Mouse (Mus musculus): ENCODE measurements around the gene Tubgcp6.
A peak's percentile ranks its signal among the peaks of the same experiment; 100 is the strongest.

Gene Tubgcp6

DNA sequence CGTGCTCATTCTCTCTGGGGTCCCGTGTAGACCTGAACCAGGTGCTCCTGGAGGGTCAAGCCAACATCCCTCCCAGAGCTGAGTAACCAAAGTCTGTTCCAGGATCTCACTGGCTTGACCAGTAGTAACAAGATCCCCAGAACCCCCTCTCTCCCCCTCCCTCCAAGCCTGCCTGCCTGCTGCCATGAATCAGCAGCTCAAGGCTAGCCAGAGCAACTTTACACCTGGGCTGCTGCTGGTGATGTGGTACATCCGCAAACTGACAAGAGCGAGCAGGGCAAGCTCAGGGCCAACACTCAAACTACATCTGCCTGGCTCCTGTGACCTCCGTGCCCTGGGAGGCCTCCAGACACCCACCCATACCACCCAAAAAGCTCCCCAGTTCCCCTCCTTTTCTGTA lies 18.5 kb upstream of the Tubgcp6 start:
- DNase-seq (ENCODE audit: low spot score) = no peak

DNA sequence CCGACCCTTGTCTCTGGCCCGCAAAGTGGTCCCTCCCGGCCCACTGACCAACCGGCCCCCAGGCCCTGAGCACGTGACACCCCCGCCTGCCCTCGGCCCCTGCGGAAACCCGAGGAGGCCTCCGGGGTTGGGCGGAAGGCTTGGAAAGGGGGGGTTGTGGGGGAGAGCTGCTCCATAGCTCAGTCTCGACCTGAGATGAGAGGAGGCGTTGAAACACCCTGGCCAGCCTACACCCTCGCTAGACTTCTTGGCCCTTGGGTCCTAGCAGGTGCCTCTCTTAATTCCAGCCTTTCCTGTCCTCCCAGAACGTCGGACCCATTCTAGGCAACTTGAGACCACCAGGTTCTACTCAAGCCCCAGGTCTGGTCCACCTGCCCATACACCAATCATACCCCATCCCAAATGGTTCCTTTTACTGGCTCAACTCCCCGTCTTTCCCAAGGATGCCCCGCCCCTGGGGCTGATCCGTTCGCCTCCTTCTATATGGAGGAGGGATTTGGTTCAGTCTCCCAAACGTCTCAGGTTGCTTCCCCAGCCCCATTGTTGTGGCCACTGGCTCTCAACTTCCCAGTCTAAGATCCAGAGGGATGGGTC lies 17.8 kb upstream of the Tubgcp6 start, which contains the start of gene Mapk12:
Gene Mapk12, minus strand, starts transcription at position 45 of the 594 bp plus-strand sequence.
- DNase-seq (ENCODE audit: low spot score) = no peak

DNA sequence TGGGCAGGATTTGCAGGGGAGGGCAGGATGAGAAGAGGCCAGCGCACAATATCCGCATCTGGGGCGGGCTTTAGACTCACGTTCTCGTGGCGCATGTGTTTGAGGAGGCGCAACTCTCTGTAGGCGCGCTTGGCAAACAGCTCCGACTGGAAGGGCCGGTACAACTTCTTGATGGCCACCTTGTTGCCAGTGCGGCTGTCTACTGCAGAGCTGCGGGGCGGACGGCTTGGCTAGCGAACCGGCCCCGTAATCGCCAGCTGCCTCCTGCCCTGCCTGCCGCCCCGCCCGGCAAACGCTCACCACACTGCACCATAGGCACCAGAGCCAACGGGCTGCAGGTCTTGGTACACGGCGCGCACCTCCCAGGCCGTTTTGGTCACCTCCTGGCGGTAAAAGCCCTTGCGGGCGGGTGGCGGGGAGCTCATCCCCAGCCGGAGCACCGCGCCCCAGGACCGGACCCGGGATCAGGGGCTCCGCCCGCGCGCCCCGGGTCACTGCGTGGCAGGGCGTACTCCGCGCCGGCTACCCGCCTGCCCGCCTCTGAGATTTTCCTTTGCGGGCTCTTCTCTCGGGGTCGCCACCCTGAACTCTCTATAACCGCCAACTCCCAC lies 17.2 kb upstream of the Tubgcp6 start:
- no peak for DNase-seq (ENCODE audit: low spot score)

DNA sequence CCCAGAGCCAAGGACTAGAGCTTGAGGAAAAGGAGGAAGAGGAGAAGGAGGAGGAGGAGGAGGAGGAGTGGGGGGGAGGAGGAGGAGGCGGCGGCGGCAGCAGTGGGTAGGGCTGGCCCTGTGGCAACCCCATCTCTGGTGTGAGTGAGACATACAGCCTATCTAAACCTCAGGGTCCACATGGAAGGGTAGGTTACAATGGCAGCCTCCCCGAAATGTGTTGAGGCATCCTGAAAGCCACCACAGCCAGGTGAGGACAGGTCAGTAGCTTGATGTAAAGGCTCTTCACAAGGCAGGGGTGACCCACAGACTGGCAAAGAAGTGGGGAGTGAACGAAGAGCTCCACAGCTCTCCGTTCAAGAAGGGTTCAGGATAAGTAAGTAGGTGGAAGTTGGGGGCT lies 15.6 kb upstream of the Tubgcp6 start:
- DNase-seq (ENCODE audit: low spot score) = no peak

DNA sequence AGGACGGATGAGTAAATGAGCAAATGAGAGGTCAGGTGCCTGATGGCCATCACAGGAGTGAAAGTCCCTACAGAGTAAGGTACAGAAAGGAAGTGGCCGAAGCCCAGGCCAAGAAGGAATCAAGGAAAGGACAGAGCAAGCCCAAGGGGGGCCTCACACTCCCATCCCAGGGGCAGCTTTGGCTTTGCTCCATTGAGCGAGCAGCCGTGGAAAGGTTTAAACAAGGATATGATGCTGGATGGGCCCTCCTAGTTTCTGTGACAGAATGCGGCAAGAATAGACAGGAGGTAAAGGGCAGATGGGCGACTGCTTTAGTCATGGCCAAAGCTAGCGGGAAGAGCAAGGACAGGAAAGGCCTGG lies 15.1 kb upstream of the Tubgcp6 start:
- DNase-seq (ENCODE audit: low spot score) = no peak

DNA sequence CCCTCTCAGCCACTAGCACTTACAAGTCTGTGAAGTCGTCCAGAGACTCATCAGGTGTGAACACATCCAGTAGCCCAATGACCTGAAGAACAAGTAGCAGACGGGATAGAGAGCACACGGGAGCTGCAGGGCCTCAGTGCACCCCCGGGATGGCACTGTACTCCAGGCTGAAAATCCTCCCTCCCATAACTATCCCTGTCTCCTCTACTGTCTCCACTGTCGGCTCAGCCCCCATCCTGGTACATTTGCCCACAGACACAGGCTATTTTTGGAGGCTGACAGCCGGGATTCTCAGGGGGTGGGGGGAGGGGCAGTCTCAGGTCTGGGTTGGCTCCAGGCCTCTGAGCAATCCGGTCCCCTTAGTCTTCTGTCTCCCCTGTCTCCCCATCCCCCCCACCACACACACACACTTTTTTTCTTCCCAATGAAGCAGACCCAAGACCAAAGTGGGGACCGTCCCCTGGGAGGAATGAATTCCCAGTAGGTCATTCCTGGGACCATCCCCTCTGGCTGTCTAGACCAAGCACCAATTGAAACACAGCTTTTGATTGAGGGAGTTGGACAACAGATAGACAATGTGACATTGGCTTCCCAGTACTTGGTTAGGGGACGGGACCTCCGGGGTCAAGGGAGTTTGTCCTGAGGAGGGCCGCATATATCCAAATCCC lies 14.6 kb upstream of the Tubgcp6 start:
- no peak for DNase-seq (ENCODE audit: low spot score)

DNA sequence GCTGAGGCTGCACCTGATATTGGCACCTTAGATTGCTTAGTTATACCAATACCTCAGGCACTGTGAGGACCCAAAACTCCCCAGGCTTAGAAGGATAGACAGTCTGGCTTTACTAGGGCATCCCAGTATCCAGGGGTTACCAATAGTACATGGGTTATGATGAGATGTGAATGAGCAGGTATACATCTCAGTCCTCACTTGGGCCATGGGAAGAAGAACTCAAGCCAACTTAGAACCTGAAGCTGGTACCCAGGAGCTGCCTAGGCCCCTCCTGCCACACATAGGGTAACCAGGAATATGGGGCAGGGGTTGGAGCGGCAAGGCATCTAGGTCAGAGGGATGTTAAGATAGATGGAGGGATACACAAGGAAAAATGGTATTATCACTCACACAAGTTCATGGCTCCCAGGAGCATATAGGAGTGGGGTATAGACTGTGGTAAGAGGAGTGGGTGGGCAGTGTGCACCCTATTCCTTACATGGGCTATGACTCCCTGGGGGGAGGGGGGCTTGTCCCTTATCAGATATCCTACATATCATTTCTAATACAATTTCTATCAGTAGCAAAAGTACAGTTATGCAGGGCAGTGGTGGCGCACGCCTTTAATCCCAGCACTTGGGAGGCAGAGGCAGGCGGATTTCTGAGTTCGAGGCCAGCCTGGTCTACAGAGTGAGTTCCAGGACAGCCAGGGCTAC lies 13.7 kb upstream of the Tubgcp6 start:
- no peak for DNase-seq (ENCODE audit: low spot score)

DNA sequence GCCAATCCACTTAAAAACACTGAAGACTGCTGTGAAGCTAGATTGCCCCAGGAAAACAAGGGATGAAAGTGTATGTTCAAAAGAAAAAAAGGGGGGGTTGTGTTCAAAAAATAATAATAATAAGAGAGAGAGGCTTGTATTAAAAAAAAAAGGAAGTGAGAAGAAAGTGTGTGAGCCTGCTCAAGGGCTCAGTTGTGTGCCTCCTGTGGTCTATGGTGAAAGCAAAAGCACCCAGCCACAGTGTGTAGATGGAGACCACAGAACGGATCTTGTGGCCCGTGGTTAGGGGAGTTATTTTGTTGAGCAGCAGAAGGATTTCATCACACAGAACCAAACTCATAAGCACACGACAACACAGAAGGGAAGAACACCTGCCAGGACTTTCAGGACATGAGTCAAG lies 8.4 kb upstream of the Tubgcp6 start:
- no peak for DNase-seq (ENCODE audit: low spot score)

DNA sequence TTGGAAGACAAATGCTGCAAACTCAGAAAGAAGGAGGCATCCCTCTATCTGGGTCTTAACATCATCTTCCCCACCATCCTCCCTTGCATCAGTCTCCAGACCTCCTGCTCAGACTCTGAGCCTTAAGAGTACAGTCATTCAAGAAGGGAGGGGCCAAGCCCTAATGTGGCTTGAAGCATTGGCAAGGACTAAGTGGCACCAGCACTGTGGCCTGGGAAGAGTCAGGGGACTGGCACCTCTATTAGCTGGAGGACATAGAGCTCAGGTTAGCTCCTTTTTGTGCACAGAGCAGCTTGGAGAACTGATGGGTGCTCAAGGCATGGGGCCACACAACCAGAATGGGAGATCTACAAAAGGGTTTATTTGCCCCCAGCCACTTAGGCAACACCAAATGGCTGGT lies 7.3 kb upstream of the Tubgcp6 start:
- DNase-seq (ENCODE audit: low spot score) = no peak

DNA sequence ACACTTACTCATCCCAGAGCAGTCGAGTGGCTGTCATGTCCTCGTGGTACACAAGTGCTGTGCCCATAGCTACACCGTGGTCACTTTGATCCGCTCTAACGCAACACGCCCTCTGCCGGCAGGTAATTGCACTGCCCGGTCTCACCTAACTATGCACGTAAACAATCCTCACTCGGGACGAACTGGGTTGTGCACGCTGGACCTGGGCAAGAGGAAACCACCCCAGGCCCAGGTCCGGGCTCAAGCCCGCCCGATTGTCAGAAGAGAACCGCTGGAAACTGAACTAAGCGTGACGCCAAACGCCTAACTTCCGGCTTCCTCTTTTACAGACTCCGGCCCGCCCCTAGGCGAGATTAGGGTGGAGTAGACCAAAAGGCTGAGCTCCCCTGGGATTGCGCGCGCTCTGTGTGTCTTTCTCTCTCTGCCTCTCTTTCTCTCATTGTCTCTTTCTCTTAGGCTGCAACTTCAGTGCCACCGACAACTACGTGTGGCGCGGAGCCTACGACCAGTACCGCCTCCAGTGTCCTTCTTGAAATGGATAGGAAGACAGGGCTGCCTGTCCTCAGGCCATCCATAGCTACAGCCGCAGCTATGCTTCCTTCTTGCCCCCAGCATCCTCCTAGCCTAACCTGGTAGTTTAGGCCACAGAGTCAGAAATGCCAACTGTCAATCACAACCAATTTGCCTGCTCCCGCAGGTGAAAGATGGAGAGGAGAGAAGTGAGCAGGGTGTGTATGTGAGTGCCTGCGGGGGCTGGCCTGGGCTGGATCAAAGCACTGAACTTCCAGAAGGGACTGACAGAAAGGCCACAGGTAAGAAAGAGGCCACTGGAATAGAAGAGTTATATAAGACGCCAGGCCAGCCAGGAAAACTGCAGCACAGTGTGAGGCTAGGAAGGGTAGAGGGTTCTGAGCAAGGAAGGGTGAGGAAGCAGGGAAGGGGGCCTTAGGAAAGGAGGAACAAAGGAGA lies 5.8 kb upstream of the Tubgcp6 start, which contains the start of gene Hdac10:
Gene Hdac10, minus strand, starts transcription at position 319 of the 969 bp plus-strand sequence.
- peak; percentile 72 for DNase-seq (ENCODE audit: low spot score)

DNA sequence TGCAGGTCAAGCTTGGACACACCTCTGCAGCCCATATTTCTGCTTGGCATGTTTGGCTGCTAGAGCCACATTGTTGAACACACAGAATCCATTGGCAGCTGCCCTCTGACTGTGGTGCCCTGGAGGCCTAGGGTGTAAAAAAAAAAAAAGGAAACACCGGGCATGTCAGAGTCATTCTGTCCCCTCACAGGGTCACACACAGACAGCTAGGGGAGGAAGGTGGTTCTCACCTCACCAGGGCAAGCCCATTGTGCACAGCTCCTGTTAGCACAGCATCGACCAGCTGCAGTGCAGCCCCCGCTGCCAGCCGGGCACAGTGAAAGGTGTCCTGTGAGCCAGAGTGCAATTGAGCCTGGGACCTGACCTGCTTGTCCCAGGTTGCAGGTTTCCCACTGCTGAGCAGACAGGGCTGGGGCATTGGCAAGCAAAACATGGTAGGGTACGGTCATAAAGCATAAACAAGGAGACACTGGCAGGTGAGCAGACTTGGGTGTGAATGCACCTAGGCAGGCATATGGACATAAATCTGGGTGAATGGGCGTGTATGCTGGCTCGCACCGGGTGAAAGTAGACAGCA lies 4.5 kb upstream of the Tubgcp6 start:
- DNase-seq (ENCODE audit: low spot score) = no peak

DNA sequence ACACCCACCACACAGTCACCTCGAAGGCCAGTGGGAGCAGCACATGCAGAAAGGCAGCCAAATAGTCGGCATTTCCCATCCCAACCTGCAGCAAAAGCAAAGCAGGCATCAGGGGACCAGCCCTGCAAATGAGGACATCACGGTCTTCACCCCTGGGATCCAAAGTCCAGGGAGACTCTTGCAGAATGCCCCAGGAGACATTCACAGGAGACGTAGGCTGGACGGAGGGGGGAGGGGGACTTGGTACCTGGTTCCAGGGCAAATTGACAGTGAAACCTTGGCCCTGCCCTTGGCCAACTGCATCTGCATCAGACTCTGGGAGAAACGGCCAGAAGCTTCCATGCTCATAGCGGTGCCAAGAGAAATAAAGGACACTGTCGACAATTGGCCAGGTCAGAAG lies 3.7 kb upstream of the Tubgcp6 start:
- DNase-seq (ENCODE audit: low spot score) = no peak

DNA sequence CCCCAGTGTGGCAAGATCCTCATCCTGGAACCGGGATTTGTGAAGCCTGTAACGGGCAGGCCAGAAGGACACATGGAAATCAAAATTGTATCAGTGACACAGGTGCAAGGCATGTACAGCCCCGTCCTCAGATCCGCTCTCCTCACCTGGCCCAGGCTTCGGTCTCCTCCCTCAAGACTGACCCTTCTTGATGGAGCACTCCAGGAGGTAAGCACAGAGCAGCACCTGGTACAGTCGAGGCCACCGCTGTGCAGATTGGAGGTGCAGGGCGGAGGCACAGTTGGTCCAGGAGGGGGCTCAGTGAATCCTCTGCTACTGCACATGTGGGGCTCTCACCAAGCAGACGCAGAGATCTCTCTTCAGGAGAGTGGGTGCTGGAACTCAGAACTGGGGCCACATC lies 2.4 kb upstream of the Tubgcp6 start:
- DNase-seq (ENCODE audit: low spot score) = no peak

DNA sequence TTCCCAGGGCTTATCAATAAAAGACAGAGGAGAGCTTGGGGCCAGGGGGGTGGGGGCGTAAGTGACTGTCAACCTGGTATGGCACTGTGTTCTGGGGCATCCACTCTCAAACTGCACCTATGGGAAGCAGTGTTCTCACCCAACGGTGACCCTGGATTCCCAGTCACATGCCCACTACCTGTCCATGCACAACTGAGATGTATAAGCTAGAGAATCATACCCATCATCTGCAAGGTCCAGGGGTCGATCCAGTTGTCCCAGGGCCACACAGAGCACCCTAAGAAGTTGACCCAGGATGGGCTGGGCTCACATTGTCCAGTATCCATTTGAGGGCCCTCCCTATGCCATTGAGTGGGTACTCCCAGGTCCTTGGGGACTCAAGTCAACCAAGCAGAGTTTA lies 1.4 kb upstream of the Tubgcp6 start:
- no peak for DNase-seq (ENCODE audit: low spot score)

DNA sequence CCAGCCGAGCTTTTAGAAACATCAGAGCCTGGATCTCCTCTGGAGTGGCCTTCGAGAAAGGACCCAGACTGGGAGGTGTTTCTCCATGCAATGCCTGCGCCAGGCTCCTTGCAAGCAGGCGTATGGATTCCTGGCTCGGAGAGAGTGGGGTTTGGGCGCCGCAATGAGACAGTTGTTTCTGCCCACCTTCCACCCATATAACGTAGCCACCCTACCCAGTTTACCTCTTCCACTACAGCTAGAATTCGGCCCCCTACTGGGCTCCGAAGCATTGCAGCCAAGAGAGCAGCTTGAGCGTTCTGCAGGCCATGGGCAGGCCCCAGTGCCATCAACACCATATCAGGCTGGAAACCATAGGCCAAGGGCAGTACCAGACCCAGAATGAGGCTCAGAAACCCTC lies 683 bp upstream of the Tubgcp6 start:
- no peak for DNase-seq (ENCODE audit: low spot score)

DNA sequence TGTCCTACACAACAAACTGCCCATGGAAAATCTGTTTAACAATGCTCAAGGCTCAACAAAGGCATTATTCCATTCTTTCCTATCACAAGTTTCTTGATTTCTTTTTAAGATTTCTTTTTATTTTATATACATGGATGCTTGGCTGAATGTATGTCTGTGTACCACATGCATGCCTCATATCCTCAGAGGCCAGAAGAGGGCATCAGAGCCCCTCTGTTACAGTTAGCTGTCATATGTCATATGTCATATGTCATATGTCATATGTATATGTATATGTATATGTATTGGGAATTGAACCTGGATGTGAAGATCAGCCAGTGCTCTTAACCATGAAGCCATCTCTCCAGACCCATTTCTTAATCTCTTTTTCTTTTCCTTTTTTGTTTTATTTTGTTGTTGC lies 4.9 kb downstream of the Tubgcp6 start:
- no peak for DNase-seq (ENCODE audit: low spot score)

DNA sequence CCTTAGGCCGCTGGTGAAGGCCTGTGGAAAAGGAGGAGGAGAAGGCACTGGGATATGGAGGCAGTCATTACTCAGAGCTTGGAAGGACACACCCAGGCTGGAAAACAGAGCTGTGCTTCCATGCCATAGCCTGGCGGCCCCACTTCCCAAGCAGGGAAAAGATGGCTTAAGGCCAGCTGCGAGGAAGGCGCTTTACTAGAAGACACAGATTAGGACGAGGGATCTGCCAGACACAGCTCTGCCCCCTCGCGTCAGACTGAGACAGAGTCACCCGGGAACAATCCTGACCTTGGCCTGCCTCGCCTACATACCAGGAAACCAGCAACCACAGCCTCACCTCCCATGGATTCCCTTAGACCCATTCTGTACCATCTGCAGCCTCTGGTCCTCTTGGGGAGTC lies 12.8 kb downstream of the Tubgcp6 start:
- DNase-seq (ENCODE audit: low spot score) = peak; percentile 37

DNA sequence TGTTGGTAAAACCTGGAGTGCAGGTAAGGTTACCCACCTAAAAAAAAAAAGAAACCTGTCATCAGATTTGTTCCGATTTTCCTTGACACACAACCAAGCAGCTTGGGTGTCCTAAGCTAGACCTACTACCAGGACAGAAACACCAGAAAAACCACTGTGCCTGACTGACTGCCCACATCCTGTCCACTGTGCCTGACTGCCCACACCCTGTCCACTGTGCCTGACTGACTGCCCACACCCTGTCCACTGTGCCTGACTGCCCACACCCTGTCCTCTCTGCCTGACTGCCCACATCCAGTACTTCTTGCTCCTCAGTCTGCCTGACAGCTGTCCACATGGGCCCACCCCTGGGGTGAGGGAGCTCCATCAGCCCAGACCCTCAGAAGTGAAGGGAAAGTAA lies 15.9 kb downstream of the Tubgcp6 start:
- DNase-seq (ENCODE audit: low spot score) = no peak

DNA sequence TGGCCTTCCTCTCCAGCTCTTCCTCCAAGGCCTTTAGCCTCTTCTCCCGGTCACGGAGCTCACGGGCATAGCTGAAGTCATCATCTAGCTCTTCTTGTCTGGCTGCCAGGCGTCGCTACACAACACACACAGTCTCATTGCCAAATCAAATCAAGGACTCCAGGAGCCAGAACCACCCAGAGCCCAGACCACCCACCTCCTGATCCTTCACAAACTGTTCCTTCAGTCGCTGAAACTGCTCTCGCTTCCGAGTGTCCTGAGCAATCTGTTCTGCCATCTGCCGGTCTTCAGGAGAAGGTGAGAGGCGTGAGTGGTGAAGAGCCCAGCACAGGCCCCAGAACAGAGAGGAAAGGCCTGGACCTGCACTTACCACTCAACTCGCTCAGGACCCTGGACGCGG lies 16.8 kb downstream of the Tubgcp6 start:
- DNase-seq (ENCODE audit: low spot score) = no peak

DNA sequence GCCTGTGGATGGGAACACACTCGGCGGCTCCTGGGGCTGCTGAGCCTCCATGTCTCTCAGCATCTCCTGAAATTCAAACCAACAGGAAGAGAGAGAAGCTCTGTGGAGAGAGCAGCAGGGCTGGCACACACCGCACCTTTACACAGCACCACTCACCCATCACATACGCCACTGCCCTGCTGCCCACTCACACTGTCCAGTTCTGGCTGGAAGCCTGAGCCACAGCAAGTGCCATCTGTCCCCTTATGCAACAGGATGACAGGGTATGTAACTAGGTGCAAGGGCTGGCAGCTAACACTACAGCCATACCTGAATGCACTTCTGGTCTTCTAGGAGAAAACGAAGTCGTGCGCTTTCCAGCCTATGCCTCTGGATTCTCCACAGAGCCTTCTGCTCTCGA lies 18.5 kb downstream of the Tubgcp6 start:
- no peak for DNase-seq (ENCODE audit: low spot score)

DNA sequence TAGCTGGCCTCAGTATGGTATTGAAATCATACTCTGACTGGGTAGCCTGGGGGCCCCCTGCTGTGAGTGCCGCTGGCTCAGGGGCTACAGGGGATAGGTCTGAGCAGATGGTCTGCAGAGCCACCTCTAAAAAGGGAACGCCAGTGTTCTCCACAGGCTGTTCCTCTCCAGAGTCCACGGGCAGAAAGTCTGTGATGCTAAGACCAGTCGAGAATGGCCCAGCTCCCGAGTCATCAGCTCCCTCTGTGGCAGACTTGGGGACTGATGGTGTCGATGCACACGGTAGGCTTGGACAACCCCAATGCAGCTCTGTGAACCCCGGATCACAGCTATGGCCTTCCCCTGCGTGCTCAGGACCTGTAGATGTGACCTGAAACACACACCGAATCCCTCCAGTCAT lies 19.0 kb downstream of the Tubgcp6 start:
- no peak for DNase-seq (ENCODE audit: low spot score)

DNA sequence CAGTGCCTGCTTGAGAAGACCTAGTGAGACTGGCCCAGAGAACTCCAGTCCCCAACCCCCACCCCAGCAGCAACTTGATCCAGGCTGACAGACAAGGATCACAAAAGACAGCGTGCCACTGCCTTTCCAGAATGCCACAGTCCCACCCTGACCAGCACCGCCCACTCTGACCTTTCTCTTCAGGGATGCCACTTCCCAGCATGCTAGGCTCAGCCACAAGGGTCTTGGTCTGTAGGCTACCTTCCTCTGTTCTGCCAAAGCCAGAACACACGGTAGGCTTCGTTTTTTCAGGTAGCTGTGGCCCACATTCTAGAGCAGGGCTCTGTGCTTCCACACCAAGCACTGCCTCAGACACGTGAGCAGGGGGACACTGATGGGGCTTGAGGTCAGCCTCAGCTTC lies 20.3 kb downstream of the Tubgcp6 start:
- no peak for DNase-seq (ENCODE audit: low spot score)

Measured in testis, postnatal 14 days (tissue).